Mouse (Mus musculus) MEL-GATA-1-ER (cell line): ENCODE measurements around the gene Sik3.

ENCODE experiments used
- DNase-seq: peaks from one replicate; pipeline ENCODE4 v3.0.0-alpha.2; 2012; ENCODE audit warnings: low read depth; ENCODE audit errors: extremely low read depth

Gene Sik3

GRCm38 (mm10) chr9:46224945-46225660 lies 212.5 kb downstream of the Sik3 start:
- no peak for DNase-seq

DNA sequence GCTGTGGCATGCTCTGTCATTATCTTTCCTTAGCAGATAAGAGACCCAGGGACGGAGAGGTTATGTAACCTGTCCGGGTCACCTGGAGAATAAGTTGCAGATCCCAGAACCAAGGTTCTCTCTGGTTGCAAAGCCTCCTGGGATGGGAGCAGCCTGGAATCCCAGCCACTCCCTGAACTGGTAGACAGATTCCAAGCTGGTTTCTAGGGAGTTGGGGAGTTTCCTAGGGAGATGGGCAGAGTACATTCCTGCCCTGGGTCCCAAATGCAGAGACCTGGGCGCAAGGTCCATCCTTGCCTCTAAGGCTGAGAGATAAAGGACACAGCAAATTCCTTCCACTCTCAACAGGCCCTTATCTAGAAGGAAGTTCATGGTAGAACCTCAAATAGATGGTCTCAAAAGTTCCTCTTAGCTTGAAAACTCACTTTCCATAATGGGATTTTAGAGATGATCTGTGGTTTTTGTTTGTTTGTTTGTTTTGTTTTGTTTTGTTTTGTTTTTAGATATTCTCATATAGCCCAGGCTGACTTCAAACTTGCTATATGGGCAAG lies 214.5 kb downstream of the Sik3 start:
- DNase-seq = no peak

DNA sequence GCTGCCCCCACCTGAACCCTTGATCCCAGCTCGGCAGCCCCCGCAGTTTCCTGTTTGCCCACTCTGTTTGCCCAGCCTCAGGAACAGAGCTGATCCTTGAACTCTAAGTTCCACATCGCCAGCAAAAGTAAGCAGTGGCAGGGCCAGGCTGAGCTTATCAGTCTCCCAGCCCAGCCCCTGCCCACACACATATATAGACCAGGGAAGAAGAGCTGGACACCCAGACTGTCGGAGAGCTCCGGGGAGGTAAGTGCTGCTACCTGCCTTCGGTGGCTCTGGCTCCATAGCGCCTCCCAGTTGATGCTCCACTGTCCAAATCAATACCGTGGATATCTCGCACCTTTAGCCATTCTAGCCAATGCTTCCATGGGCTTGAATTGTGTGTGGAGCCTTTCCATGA lies 215.9 kb downstream of the Sik3 start, which contains the start of gene Apoa1:
Gene Apoa1 (plus strand): TSS at position 90 of the 400 bp plus-strand sequence.
- no peak for DNase-seq

GRCm38 (mm10) chr9:46229573-46230449 lies 217.2 kb downstream of the Sik3 start:
- DNase-seq = peak; percentile 73

DNA sequence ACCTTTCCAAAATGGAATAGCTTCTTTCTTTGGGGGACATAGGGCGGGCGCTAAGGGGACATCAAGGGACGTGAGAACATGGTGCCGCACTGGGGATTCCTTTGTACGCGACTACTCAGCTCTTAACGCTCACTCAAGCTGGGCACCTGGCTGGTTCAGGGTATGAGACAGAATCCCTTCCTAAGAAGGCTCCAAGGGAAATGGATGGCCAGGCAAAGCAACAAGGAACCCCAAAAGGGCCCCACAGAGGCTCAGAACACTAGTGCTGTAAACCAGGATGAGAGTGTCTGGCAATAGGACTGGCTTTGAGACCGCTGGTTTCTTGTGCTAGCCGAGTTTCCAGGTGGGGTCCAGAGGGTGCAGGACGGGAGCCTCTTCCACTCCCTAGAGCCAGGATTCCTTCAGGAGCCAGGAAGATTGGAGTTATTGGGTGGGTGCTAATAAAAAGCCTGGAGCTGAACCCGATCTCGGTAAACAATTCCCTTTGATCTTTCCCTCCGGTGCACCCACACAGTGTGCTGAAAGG lies 217.9 kb downstream of the Sik3 start:
- no peak for DNase-seq

GRCm38 (mm10) chr9:46235196-46235595 lies 222.6 kb downstream of the Sik3 start:
- DNase-seq = no peak

DNA sequence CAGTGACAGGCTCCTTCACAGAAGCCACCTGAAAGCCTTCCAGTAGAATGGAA lies 222.8 kb downstream of the Sik3 start, which contains the start of gene Apoc3:
Gene Apoc3 (minus strand): TSS at position 41 of the 53 bp plus-strand sequence.
- no peak for DNase-seq

- DNase-seq = no peak
These were observed 223.0 kb downstream of the Sik3 start for GRCm38 (mm10) chr9:46235649-46236048.

GRCm38 (mm10) chr9:46238850-46239249 lies 226.2 kb downstream of the Sik3 start:
- DNase-seq = no peak

DNA sequence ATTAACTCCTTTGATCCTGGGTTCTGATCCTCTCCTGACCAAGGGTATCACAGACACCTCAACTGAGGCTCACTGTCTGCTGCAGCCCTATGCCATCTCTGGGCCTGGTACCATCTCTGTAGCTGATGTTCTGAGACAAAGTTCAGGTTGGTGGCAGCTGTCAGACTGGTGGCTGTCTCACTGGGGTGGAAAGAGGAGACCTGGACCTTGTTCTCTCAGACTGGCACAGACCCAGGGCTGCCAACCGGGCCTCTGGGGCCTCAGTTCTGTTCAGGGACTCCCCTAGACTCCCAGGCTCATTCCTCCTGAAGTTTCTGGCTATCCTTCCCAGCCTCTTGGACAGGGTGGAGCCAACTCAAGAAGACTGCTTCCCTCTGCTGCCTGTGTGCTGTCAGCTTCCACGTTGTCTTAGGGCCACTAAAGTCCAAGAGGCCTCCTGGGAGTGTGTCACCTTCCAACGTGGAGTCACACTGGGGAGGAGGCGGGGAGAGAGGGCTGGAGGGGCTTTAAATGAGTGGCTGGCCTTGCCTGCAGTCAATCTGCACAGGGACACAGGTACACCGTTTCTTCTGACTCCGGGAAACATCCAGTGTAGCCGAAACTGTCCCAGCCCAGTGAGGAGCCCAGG lies 228.0 kb downstream of the Sik3 start, which contains the start of gene Apoa4:
Gene Apoa4 (plus strand): TSS at position 171 of the 628 bp plus-strand sequence.
- no peak for DNase-seq

- no peak for DNase-seq
These were observed 229.2 kb downstream of the Sik3 start for GRCm38 (mm10) chr9:46241818-46242217.

- no peak for DNase-seq
These were observed 230.5 kb downstream of the Sik3 start for GRCm38 (mm10) chr9:46243122-46243521.

GRCm38 (mm10) chr9:46243584-46243983 lies 231.0 kb downstream of the Sik3 start:
- no peak for DNase-seq

- DNase-seq = peak; percentile 71
These were observed 234.2 kb downstream of the Sik3 start for GRCm38 (mm10) chr9:46246752-46247324.

GRCm38 (mm10) chr9:46256177-46256576 lies 243.6 kb downstream of the Sik3 start:
- DNase-seq = no peak

DNA sequence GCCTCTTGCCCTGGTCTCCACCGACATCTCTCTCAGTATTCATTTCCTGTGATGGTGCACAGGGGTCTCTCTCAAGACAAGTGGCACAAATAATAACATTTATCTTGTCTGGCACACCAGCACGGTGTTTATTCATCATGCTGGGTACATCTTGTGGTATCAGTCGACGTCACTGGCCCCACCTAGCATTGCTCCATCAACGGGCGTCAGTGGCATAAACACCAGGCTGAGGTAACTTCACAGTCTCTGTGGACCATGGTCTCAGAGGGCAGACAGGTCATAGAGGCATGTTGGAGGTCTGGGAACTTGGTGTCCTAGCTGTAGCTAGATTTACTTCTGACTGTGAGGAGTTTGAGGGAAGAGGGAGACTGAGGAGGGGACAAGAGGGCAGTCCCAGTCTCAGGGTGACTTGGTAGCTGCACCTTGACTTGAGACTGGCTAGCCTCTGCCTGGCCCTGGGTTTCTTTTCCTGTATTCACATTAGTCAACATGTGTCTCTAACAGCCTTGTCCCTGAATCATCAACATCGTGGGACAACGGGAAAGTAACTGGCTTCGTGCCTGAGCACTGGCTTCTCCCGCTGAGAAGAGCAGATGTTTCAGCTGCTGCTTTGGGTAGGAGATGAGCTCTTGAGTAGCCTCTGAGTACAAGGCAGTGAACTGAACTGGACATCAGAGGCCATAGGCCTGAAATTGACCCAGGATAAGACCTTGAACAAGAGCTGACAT lies 244.2 kb downstream of the Sik3 start:
- no peak for DNase-seq

DNA sequence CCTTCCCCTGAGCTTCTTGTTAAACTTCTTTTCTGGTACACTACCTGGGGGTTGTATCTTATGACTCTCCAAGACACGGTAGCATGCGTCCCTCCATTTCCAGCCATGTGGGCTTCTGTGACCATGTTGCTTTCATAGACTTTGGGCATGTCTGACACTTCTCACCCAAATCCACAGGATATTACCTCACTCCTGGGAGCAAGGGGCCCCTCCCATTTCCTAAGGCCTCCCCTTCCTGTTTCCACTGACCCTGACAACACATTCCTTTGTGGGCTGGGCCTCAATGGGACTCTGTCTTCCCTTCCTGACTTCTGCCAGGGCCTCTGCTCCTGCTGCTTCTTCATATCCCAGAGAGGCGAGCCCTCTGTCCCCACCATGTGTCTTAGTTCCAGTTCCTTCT lies 244.9 kb downstream of the Sik3 start:
- no peak for DNase-seq

DNA sequence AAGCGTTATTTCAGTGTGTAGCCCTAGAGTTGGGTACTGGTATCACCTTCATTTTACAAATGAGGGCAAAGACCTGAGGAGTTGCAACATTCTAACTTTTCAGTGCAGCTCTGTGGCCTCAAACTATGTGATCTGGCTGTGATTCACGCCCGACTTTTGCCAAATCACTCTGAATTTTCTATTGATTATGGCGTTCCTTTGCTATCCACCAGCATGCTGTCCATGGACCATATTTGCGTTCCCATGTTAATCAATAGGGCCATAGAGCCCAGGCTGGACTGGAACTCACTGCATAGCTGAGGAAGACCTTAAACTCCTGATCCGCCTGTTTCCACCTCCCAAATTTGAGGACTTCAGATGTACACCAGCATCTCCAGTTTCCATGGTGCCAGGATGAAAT lies 246.5 kb downstream of the Sik3 start:
- no peak for DNase-seq

GRCm38 (mm10) chr9:46261131-46261530 lies 248.5 kb downstream of the Sik3 start:
- DNase-seq = no peak

- DNase-seq = no peak
These were observed 255.8 kb downstream of the Sik3 start, which contains the start of gene Apoa5 for GRCm38 (mm10) chr9:46268343-46268873. TSS of gene Apoa5 (plus strand) at chr9:46268633.

- no peak for DNase-seq
These were observed 256.5 kb downstream of the Sik3 start for GRCm38 (mm10) chr9:46269125-46269524.
